Mouse (Mus musculus) urinary bladder, adult 2 months (tissue): ENCODE data around the gene Arhgap30. TPM values are rescaled to one million over a fixed set of nuclear protein-coding genes. Genes with fewer than 3 reads are reported as not detected.

Experiments
- DNase-seq: peaks from one replicate; pipeline ENCODE4 v3.0.0; 2022; ENCODE audit warnings: low spot score
- polyA plus RNA-seq: library from polyadenylated mRNA; depleted of rRNA; stranded (reverse); fragments of >200 nt; gene quantifications from 2 replicates; pipeline ENCODE4 v1.2.3, GENCODE M21; 2012

Gene Arhgap30
- polyA plus RNA-seq, 1 experiment = 4.2 TPM

DNA sequence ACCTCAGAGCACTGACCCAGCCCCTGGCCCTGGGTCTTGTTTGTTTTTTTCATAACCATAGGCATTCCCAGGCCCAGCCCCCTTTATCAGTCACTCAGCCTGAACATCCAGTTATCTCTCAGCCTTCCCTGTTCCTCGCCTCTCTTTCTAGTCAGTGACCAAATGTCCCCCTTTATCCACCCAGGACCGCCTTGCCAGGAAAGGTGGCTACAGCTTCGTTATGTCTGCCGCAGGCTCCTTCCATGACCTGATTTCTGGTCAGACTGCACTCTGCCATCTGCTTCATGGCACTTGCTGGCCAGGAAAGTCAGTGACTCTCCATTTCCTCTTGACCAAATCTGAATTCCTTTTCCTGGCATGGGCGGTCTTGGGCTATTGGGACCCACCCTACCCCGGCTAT lies 10.5 kb upstream of the Arhgap30 start:
- no peak for DNase-seq

DNA sequence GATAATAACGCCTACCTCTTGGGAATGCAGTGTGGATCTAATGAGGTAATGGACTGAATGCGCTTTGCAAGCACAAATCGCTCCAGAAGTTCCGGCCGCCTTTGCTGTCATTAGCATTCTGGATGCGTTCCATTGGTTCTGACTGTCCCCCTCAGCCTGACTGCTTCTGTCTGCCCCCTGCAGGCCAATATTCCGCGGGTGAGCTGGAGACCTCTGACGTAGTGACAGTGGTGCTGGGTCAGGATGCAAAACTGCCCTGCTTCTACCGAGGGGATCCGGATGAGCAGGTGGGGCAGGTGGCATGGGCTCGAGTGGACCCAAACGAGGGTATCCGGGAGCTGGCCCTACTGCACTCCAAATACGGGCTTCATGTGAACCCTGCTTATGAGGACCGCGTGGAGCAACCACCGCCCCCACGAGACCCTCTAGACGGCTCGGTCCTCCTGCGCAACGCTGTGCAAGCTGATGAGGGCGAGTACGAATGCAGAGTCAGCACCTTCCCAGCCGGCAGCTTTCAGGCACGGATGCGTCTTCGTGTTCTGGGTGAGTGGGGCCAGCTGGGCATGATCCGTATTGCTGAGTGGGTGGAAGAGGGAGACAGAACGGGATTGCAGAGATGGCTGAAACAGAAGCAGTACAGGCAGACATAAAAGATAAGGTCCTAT lies 8.7 kb upstream of the Arhgap30 start:
- no peak for DNase-seq

DNA sequence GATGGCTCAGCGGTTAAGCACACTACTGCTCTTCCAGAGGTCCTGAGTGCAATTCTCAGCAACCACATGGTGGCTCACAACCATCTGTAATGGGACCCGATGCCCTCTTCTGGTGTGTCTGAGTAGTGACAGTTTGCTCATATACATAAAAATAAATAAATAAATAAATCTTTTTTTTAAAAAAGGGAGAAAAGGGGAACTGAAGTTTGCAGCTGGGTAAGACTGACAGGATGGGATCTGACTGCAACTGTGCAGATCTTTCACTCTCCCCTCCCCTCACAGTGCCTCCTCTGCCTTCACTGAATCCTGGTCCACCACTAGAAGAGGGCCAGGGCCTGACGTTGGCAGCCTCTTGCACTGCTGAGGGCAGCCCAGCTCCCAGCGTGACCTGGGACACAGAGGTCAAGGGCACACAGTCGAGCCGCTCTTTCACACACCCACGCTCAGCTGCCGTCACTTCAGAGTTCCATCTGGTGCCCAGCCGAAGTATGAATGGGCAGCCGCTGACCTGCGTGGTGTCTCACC lies 6.6 kb upstream of the Arhgap30 start:
- DNase-seq = no peak

DNA sequence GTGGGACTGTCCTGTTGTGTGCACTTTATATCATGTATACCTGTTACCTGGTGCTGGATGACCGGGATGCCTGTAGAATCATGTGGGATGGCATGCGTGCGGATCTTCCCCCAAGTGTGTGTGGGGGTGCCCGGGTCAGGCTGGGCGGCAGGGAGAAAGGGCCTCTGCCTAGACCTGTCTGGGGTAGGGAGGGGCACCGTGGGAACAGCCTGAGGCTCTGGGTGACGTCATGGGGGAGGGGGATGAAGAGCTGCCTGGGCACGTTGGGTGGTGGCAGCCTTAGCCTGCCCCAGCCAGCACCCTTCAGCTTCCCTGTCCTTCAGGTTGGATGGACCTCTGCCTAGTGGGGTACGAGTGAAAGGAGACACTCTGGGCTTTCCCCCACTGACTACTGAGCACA lies 4.4 kb upstream of the Arhgap30 start:
- DNase-seq = peak; percentile 76

DNA sequence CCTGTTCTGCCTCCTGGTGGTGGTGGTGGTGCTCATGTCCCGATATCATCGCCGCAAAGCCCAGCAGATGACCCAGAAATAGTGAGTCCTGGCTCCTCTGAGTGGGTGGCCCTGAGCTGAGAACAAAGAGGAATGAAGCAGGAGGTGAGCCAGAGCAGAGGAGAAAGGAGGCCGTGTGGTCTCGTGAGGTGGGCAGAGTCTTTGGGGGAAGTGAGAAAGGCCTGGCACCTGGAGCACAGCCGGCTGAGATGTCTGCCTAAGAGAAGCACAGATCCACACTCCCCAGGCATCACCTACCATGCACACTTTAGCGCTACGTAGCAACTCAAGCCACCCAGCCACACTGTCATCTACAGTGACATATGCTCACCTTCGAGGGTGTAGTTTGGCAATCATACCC lies 3.6 kb upstream of the Arhgap30 start:
- DNase-seq = no peak

DNA sequence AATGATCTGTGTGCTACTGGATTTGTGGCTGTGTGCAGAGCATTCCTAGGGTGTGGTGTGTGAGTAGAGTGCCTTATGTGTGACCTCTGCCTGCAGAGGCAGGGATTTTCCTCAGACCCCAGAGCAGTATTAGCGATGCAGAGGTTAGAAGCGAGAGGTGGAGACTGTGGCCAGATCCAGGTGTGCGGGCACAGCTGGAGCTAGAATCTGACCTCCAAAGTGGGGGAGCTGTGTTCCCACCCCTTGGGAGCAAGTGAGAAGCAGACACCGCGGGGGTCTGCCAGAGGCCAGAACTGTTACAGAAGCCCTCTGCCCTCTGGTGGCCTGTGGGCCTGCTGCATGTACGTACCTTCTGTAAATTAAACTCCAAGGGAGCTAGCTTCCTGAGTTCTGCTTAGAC lies 1.7 kb upstream of the Arhgap30 start:
- no peak for DNase-seq

DNA sequence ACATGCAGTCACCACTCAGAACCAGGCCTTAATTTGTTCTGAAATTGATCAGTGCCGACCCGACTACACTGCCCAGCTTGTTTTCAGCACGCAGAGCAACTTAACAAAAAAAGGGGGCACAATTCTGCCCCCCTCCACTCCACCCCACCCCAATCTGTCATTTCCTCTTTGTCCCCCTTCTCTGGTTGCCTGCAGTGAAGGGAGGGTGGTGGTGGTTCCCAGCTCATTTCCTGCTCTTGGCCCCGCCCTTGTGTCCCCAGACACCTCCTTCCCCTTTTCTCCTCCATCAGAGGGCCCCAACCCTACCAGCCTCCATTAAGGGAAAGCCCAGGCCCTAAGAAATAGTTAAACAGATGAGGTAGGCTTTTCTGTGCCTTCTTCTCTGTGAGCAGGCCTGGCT lies 1.3 kb downstream of the Arhgap30 start:
- DNase-seq = no peak

DNA sequence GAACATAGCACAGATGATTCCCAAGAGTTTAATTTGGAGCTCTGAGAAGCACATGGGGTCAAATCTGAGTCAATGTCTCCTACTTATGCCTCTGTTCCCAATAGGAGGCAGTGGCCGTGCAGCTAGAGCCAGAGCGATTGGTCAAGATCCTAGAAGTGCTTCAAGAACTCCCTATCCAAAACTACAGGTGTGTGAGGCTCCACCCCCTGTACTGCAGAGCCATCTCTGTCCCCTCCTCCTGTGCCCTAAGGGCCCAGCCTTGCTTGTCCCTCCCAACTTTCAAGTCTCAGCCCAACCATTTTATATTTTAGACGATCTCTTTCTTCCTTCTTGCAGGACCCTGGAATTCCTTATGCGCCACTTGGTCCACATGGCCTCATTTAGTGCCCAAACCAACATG lies 13.1 kb downstream of the Arhgap30 start:
- DNase-seq = no peak

DNA sequence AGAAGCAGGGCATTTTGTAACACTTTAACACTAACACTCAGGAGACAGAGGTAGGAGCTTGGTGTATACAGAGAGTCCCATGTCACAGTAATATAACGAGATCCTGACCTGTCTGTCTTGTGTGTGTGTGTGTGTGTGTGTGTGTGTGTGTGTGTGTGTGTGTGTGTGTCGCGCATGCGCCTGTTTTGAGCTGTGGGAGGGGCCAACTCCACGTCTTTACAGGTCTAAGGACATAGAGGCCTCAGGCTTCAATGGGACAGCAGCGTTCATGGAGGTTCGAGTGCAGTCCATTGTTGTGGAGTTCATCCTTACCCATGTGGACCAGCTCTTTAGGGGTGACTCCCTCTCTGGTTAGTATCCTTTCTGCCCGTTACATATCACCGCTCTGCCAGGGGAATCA lies 14.2 kb downstream of the Arhgap30 start:
- no peak for DNase-seq

DNA sequence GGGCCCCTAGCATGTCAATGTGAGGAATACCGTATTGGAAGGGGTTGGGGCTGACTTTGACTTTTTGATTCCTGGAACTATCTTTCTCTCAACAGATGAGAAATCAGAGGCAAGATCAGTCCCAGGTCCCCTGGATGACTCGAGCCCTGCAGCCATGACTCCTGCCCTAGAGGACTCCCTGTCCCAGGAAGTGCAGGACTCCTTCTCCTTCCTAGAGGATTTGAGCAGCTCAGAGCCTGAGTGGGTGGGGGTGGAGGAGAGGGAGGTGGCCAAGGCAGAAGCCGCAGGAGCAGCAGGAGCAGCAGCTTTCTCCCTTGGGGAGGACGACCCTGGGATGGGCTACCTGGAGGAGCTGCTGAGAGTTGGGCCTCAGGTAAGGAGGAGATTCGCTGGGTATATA lies 18.5 kb downstream of the Arhgap30 start:
- DNase-seq = no peak

DNA sequence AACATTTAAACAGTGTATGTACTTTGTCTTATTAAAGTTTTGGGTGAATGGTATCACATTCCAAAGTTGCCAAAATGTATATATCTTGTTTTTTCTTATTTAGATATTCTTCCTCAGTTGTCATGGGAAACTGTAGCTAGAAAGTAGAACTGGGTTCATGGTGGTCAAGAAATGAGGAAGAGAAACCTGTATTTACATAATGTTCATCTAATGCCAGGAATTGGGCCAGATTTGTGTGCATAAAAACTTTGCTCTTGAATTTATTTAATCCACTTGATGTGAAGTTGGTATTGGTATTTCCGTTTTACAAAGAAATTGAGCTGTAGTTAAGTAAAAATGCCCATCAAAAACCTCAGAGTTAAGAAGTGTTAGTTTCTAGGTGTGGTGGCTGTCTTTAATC lies 21.5 kb downstream of the Arhgap30 start:
- DNase-seq = no peak

DNA sequence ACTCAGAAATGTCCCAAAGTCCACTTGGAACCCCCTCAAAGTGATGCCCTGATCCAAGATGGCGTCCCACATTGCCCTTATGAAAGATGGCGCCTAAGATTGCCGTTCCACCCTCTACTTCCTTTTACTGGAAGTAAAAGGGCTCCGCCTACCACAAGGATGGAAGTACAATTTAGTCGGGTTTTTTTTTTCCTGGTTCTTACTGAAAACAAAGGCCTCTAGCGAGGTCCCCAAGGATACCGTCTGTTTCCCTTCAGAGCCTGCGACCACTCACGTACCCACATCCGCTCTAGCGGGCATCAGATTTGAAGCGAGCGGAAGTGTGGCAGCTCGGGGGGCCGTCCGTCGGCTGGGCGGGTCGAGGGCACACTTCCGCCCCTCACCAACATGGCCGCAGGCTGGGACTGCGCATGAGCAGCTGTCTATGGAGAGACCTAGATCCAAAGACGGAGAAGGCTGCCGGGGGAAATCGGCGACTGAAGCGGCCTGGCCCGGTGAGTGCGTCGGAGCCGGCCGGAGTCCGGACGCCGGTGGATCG lies 22.3 kb downstream of the Arhgap30 start, which contains the start of gene Usf1:
Gene Usf1, plus strand, starts transcription at position 367 of the 538 bp plus-strand sequence.
- DNase-seq = peak; percentile 93

DNA sequence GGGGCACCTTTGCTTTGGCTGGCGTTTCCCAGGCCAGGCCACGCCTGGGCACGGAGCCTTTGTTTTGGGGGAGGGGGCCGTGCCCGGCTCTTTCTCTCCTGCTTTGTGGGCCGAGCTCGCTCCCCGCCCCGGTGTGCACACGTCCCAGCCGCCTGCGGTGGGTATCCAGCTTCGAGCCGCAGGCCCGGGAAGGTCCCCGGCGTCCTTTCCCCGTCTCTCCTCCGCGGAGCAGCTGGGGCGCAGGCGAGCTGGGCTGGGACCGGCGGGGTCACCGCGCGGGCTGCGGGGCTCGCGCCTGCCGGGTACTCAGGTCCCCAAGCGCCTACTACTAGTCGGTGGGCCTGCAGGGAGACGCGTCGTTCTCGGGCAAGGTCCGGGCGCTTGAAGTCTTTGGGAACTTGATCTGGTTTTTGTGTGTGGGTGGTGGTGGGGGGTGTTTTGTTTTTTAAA lies 22.8 kb downstream of the Arhgap30 start:
- DNase-seq = no peak

DNA sequence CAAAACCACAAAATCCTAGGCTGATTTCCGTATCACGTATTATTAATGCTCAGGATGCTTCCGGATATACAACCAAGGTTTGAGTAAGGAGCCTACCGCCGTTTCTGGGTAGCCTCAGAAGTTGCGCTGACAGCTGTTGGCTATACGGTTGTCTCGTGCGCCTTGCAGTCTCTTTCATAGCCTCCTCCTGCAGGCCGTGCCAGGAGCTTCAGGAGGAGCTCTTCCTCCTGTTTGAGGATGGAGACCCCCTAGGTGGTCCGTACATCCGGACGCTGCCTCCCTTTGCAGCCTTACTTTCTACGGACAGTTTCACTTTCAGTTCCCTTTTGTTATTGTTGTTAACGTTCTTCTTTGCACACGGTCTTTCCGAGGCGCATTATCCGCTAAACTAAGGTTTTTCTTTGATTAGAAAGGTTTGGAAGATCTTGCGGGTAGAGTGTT lies 23.3 kb downstream of the Arhgap30 start:
- DNase-seq = no peak

DNA sequence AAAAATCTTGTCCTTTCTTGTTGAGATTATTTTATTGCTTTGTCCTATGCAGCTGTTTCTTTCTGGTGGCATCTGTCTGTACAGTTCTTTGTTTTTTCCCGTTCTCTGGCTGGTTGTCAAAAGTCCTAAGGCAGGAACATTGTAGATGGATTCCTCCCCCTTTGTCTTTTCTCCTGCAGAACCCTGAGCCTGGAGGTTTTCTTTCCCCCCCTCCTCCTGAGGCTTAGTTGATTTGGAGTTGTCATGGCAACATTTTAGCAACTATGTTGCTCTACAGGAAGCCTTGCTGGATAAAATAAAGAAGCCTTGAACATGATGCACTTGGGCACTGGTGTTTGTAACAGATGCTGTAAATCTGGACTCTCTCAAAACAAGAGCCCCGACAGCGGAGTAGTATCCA lies 23.7 kb downstream of the Arhgap30 start:
- no peak for DNase-seq

DNA sequence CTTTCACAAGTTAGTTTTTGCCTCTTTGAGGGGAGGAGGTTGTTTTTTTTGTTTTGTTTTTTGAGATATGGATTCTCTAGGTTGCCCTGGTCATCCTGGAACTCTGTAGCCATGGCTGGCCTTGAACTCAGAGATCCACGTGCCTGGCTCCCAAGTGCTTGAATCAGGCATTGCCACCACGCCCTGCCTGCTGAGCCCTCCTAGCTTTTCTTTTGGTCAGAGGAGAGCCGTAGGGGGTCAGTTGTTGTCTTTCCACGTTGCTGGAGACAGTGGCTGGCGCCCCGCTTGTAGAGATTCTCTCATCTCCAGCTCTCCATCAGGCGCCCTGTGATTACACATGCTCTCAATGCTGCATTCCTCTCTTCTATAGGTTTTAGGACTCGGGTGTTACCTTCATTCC lies 24.9 kb downstream of the Arhgap30 start:
- no peak for DNase-seq

DNA sequence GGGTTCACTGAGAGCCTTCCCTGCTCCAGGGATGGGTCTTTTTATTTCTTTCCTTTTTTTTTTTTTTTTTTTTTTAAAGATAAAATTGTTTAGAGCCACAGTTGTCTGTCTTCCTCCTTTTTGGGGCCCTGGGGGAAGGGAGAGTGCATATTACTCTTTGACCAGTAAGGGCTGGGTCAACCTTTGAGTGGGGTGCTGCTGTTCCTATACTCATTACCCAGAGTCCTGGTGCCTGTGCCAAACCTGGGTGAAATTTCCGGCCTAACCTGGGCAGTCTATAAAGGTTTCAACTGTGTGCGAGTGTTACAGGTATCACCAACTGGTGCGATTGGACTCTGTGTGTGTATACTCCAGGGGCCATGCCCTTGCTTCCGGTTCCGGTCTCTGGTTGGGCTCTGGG lies 29.9 kb downstream of the Arhgap30 start, which contains the start of gene Tstd1:
Gene Tstd1, plus strand, starts transcription at position 213 of the 400 bp plus-strand sequence.
- DNase-seq = no peak

DNA sequence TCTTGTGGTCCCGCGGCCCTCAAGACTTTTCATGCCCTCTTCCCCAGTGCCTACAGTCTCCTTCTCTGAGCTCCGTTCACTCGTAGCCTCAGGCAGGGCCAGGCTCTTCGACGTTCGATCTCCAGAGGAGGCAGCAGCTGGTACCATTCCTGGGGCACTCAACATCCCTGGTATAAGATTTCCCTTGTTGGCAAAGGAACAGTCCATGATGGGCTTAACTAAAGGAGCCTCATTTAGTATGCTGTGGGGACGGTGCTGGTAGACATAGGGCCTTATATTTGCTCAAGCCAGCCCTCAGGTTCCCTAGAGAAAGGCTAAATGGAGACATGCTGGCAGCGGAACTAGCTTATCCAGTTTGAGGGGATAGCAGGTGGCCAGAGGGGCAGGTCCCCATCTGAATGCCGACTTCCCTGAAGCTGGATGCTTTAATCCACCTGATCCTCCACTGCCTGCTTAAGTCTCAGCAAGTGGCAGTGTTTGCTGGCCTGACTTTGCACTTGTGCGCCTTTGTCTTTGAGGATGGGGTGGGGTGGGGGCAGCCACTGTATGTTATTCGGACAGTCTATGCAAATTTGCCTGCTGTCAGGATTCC lies 30.6 kb downstream of the Arhgap30 start:
- no peak for DNase-seq

DNA sequence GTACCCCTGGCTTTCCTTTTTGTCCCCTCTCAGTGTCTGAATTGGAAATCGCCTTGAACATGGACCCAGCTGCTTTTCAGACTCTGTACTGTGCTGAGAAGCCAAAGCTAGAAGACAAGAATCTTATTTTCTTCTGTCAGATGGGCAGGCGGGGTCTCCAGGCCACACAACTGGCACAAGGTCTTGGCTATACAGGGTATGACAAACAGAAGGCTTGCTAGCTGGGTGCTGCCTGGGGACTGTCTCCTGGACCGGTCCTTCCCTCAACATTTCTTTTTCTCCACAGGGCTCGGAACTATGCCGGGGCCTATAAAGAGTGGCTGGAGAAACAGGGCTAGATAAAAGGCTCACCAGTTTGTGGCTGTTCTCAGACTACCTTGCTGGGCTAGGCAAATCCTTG lies 31.2 kb downstream of the Arhgap30 start:
- no peak for DNase-seq

DNA sequence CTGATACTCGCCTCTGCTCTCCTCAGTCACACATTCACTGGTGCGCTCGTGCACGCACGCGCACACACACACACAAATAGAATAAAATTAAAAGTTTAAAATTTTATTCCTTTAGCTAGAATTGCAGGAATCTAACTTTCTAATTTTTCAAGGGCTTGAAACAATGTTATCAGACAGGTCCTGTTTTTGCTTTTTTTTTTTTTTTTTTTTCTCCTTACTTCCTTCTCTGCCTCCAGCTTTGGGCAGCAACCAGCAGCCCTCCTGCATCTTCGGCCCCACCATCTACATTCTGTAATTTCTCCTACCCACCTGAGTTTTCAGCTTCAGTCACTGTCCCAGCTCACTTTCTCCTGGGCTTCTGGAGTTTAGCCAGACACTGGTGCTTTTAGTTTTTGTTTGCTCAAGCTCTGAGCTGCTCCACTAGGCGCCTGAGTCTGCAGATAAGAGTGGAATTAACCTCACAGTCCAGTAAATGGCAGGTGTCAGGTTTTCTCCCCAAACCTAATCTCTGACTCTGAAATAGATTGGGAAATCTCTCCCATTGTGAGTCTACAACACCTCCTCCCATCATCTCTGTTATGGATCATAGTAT lies 33.8 kb downstream of the Arhgap30 start:
- no peak for DNase-seq

DNA sequence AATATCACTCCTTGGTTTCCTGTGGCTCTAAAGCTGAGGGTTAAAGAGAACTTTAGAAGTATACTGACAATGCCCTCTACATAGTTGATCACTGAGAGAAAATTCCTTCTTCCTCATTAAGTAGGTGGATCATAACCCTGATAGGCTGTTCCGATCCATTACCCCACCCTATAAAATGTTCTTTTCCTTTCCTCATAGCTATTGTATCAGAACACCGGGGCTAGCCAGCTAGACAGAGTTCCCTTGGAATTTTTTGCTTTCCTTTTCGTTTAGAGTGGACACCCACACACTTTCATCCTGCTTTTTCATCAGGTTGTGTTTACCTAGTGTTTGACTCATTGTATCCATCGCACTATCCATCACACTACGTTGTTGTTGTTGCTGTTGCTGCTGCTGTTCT lies 35.9 kb downstream of the Arhgap30 start:
- DNase-seq = no peak

DNA sequence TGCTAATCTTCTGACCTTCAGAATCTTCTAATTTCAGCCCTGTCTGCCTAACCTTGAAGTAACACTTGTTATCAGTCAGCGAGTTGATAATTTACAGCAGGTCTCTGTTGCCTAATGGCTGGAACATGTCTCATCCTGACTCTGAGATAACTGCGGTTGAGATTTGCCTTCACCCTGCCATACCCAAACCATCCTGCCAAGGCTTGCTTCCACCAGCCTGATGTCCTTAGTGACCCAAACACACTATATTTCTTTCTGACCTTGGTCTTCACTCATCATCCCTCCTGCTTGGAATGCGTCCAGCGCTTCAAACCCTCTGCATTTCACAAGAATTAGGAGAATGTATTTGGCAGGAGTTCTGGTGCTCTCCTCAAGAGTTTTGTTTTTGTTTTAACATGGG lies 36.4 kb downstream of the Arhgap30 start:
- no peak for DNase-seq

DNA sequence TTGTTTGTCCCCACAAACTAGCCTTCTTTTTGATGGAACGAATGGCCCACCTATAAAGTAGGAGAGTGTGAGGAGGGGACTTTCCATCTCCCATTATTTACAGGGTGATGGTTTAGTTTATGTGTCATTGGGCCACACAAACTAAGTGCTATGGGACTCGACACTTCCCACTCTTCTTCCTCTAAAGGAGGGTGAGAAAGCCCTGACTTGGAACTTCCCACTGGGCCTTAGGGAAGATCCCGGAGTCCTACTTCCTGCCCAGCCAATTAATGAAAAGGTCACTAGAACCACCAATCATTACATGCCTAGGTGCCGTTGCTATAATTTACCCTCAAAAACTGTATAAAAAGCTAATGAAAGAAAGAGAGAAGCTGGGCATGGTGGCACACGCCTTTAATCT lies 43.4 kb downstream of the Arhgap30 start:
- no peak for DNase-seq
